Mouse (Mus musculus) kidney, embryonic 14.5 days (tissue): ENCODE data around the gene Tdrd3. TPM values are rescaled to one million over a fixed set of nuclear protein-coding genes. Genes with fewer than 3 reads are reported as not detected.

Experiments
- ATAC-seq: fragments of 200-750 bp; cut with Nextera tagmentation; 2 replicates; pipeline ENCODE4 v1.8.0; 2017; ENCODE audit warnings: moderate number of reproducible peaks, mild to moderate bottlenecking, moderate TSS enrichment, moderate library complexity; ENCODE audit not compliant: low FRiP score, low TSS enrichment
- H3K27ac ChIP-seq: fragments of 300-500 bp; sonication (generic); 2 replicates; pipeline ENCODE4 v1.5.1; 2014; ENCODE audit warnings: low read depth, mild to moderate bottlenecking, low read length, moderate library complexity, mixed read lengths
- H3K27me3 ChIP-seq: fragments of 300-500 bp; sonication (generic); 2 replicates; pipeline ENCODE4 v1.6.1; 2014; ENCODE audit warnings: mild to moderate bottlenecking, low read length; ENCODE audit not compliant: control insufficient read depth, insufficient read depth
- H3K36me3 ChIP-seq: fragments of 300-500 bp; sonication (generic); 2 replicates; pipeline ENCODE4 v1.6.1; 2014; ENCODE audit warnings: low read length, mixed read lengths; ENCODE audit not compliant: control insufficient read depth, insufficient read depth
- H3K4me1 ChIP-seq: fragments of 300-500 bp; sonication (generic); 2 replicates; pipeline ENCODE4 v1.6.1; 2014; ENCODE audit warnings: low read length, mixed read lengths; ENCODE audit not compliant: control insufficient read depth, insufficient read depth
- H3K4me2 ChIP-seq: fragments of 300-500 bp; sonication (generic); replicated peaks from 2 replicates; pipeline ENCODE4 v1.6.1; 2014; ENCODE audit warnings: low read depth, mild to moderate bottlenecking, low read length
- H3K4me3 ChIP-seq: fragments of 300-500 bp; sonication (generic); 2 replicates; pipeline ENCODE4 v1.5.1; 2014; ENCODE audit warnings: mild to moderate bottlenecking, low read length
- H3K9ac ChIP-seq: fragments of 300-500 bp; sonication (generic); 2 replicates; pipeline ENCODE4 v1.6.1; 2014; ENCODE audit warnings: low read depth, mild to moderate bottlenecking, low read length, moderate library complexity
- H3K9me3 ChIP-seq: fragments of 300-500 bp; sonication (generic); 2 replicates; pipeline ENCODE4 v1.6.1; 2016; ENCODE audit warnings: low read length; ENCODE audit not compliant: control insufficient read depth
- WGBS: fragments of 180-500 bp; shearing (Covaris S2); extraction: QIAGEN DNeasy Blood & Tissue Kit; methylation state at CpG from one replicate; pipeline ENCODE4 v1.1.7; 2014; 5-methylcytosine and 5-hydroxymethylcytosine counted together
- polyA plus RNA-seq: library from polyadenylated mRNA; unstranded; fragments of >200 nt; fragmentation: Nextera tagmentation; extraction: Ambion mirVana; gene quantifications from 2 replicates; pipeline ENCODE4 v1.2.1, GENCODE M21; 2014

Gene Tdrd3
- polyA plus RNA-seq, 1 experiment from 2014 or later: 33.6 TPM

DNA sequence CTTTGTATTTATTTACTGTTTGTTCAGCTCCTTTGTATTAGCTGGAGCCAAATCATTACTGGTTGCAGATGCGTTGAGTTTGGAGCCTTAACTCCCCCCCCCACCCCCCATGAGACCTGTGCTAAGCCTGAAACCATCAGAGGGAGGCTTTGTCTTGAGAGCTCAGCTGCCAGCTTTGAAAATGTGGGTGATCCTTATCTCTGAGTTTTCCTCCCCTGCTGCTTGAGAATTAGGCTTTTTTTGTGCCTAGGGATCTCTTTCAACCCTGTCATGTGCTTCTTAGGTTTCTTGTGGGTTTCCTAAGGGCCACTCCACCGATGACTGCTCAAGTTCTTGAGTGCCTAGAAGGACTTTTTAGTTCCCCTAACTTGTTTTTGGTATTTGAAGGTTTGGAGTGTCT is 23.3 kb downstream of the Tdrd3 start:
- no peak overlapping the region for H3K4me3 ChIP-seq
- no peak for ATAC-seq
- no peak overlapping the region for H3K9ac ChIP-seq
- H3K27me3 ChIP-seq: no peaks in the 10 kb centered on the region
- 5% methylated on average over 2 of the region's 2 CpGs for WGBS
- H3K4me2 ChIP-seq: no peak overlapping the region
- no peaks in the 10 kb centered on the region for H3K9me3 ChIP-seq
- no peak overlapping the region for H3K27ac ChIP-seq
- no peaks in the 10 kb centered on the region for H3K4me1 ChIP-seq
- no peaks in the 10 kb centered on the region for H3K36me3 ChIP-seq

GRCm38 (mm10) chr14:87446331-87446913 is 30.0 kb downstream of the Tdrd3 start:
- Histone ChIP-seq H3K9me3 (no peaks in the 10 kb centered on the region), H3K27me3 (no peaks in the 10 kb centered on the region), H3K4me2 (no peak overlapping the region), H3K9ac (no peak overlapping the region), H3K4me3 (no peak overlapping the region), H3K36me3 (no peaks in the 10 kb centered on the region), H3K4me1 (no peaks in the 10 kb centered on the region), H3K27ac (no peak overlapping the region)
- 82% methylated on average over 8 of the region's 8 CpGs for WGBS
- ATAC-seq: no peak

- Histone ChIP-seq H3K4me3 (no peak overlapping the region), H3K27me3 (no peaks in the 10 kb centered on the region), H3K4me2 (no peak overlapping the region), H3K36me3 (no peaks in the 10 kb centered on the region), H3K27ac (no peak overlapping the region; the same call in 1 of the 2 replicates), H3K9me3 (no peaks in the 10 kb centered on the region), H3K9ac (no peak overlapping the region), H3K4me1 (no peaks in the 10 kb centered on the region)
- peak; percentile 87 for ATAC-seq
- 12% methylated on average over 7 of the region's 7 CpGs for WGBS
These were observed 35.4 kb downstream of the Tdrd3 start for GRCm38 (mm10) chr14:87451645-87452443.

GRCm38 (mm10) chr14:87455630-87456175 is 39.3 kb downstream of the Tdrd3 start:
- no peaks in the 10 kb centered on the region for H3K27me3 ChIP-seq
- H3K9me3 ChIP-seq: no peaks in the 10 kb centered on the region
- no peak overlapping the region for H3K4me2 ChIP-seq
- H3K4me1 ChIP-seq: no peaks in the 10 kb centered on the region
- H3K9ac ChIP-seq: no peak overlapping the region
- no peak for ATAC-seq
- H3K36me3 ChIP-seq: peaks cover 3% of the 10 kb centered on the region; the same call in 1 of the 2 replicates
- WGBS: 82% methylated on average over 5 of the region's 5 CpGs
- H3K27ac ChIP-seq: no peak overlapping the region
- H3K4me3 ChIP-seq: no peak overlapping the region

DNA sequence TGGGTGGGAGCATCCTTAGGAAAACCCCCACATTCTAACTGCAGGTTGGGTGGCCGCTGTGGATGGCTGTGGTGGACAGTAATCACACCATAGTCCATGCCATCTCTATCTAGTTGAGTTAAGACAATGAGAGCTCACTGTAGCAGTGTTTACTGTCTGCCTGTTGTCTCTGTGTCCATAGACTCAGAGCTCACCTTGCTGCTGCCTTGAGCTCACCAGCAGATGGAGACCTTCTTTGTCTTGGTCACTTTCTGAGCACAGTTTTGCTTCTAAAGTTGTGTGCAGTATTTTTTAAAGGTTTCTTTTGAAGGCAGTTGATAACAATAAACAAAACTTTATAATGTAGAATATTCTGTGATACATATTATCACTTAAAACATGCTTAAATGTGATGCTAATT is 43.3 kb downstream of the Tdrd3 start:
- Histone ChIP-seq H3K4me2 (no peak overlapping the region), H3K4me1 (no peaks in the 10 kb centered on the region), H3K4me3 (no peak overlapping the region), H3K9ac (no peak overlapping the region), H3K27me3 (no peaks in the 10 kb centered on the region), H3K9me3 (no peaks in the 10 kb centered on the region), H3K36me3 (peaks cover 3% of the 10 kb centered on the region; the same call in 1 of the 2 replicates), H3K27ac (no peak overlapping the region)
- 84% methylated on average over 1 of the region's 1 CpGs for WGBS
- no peak for ATAC-seq

GRCm38 (mm10) chr14:87461543-87461942 is 45.1 kb downstream of the Tdrd3 start:
- H3K36me3 ChIP-seq: peaks cover 3% of the 10 kb centered on the region; the same call in 1 of the 2 replicates
- no peak overlapping the region for H3K4me3 ChIP-seq
- ATAC-seq: no peak
- no peak overlapping the region for H3K9ac ChIP-seq
- WGBS: 80% methylated on average over 12 of the region's 12 CpGs
- no peak overlapping the region for H3K4me2 ChIP-seq
- no peak overlapping the region for H3K27ac ChIP-seq
- no peaks in the 10 kb centered on the region for H3K4me1 ChIP-seq
- H3K27me3 ChIP-seq: no peaks in the 10 kb centered on the region
- no peaks in the 10 kb centered on the region for H3K9me3 ChIP-seq

GRCm38 (mm10) chr14:87463963-87464654 is 47.7 kb downstream of the Tdrd3 start:
- no peaks in the 10 kb centered on the region for H3K27me3 ChIP-seq
- no peak overlapping the region for H3K9ac ChIP-seq
- H3K4me1 ChIP-seq: no peaks in the 10 kb centered on the region
- peak; percentile 72; the same call in 1 of the 2 replicates for ATAC-seq
- no peaks in the 10 kb centered on the region for H3K9me3 ChIP-seq
- no peak overlapping the region for H3K27ac ChIP-seq
- H3K4me3 ChIP-seq: no peak overlapping the region
- H3K4me2 ChIP-seq: no peak overlapping the region
- 17% methylated on average over 11 of the region's 11 CpGs for WGBS
- H3K36me3 ChIP-seq: peaks cover 3% of the 10 kb centered on the region; the same call in 1 of the 2 replicates

DNA sequence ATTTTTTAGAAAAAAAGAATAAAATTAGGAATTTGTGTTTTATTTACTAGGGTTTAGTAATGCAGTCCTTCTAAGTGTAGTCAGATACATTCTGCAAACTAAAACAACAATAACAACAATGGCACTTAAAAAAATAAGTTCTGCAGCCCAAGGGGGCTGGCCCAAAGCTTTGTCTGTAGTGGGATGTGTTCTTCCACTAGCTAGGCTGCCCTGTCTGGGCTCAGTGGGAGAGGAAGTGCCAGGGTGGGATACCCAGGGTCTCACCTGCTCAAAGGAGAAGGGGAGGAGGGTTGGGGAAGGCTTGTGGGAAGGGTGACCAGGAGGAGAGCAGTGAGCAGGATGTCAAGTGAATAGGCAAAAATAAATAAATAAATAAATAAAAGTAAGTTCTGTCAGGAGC is 48.2 kb downstream of the Tdrd3 start:
- H3K9ac ChIP-seq: no peak overlapping the region
- peak; percentile 41; the same call in 1 of the 2 replicates for ATAC-seq
- no peak overlapping the region for H3K4me2 ChIP-seq
- H3K4me3 ChIP-seq: no peak overlapping the region
- H3K27ac ChIP-seq: no peak overlapping the region
- no peaks in the 10 kb centered on the region for H3K9me3 ChIP-seq
- H3K27me3 ChIP-seq: no peaks in the 10 kb centered on the region
- peaks cover 1% of the 10 kb centered on the region; the same call in 1 of the 2 replicates for H3K36me3 ChIP-seq
- no peaks in the 10 kb centered on the region for H3K4me1 ChIP-seq
